Mouse (Mus musculus): ENCODE measurements at regions not wholly inside any gene's neighbourhood (a gene's known extent, or its start where the extent isn't known, plus 50 kb on each side); places are given as distances from the start of the nearest gene placed in this dataset.

- Histone ChIP-seq H3K4me1 (replicated peaks; ENCODE audit: low read depth, low read length) (no peaks in the 10 kb centered on the region), H3K36me3 (ENCODE audit: insufficient read depth, low read length) (no peaks in the 10 kb centered on the region)
Observed at GRCm38 (mm10) chr15:28560035-28560434, 356.5 kb downstream of the Dnah5 start.

GRCm38 (mm10) chr15:28595294-28595693 is 391.7 kb downstream of the Dnah5 start:
- H3K36me3 ChIP-seq (ENCODE audit: insufficient read depth, low read length): no peaks in the 10 kb centered on the region
- no peaks in the 10 kb centered on the region for H3K4me1 ChIP-seq (replicated peaks; ENCODE audit: low read depth, low read length)
- no peaks in the 10 kb centered on the region for H3K9me3 ChIP-seq (ENCODE audit: low read length)
- no peaks in the 10 kb centered on the region for H3K27me3 ChIP-seq (ENCODE audit: insufficient read depth, low read length)
- H3K4me3 ChIP-seq (replicated peaks; ENCODE audit: low read length): no peak overlapping the region
- TF ChIP-seq NANOG (IDR thresholded peaks at IDR 0.05; ENCODE audit: borderline replicate concordance, low read length) (no peak), POU5F1 (IDR thresholded peaks at IDR 0.05; ENCODE audit: borderline replicate concordance, low read length) (no peak), CTCF (conservative IDR thresholded peaks at IDR 0.05; ENCODE audit: low read length) (no peak)

More at GRCm38 (mm10) chr15:28560035-28560434, 356.5 kb downstream of the Dnah5 start:
- Histone ChIP-seq H3K4me3 (replicated peaks; ENCODE audit: low read length) (no peak overlapping the region), H3K9me3 (ENCODE audit: low read length) (no peaks in the 10 kb centered on the region), H3K27me3 (ENCODE audit: insufficient read depth, low read length) (no peaks in the 10 kb centered on the region)
- TF ChIP-seq POU5F1 (IDR thresholded peaks at IDR 0.05; ENCODE audit: borderline replicate concordance, low read length) (no peak), CTCF (conservative IDR thresholded peaks at IDR 0.05; ENCODE audit: low read length) (no peak), NANOG (IDR thresholded peaks at IDR 0.05; ENCODE audit: borderline replicate concordance, low read length) (no peak)

- Histone ChIP-seq H3K4me1 (replicated peaks; ENCODE audit: low read depth, low read length) (no peaks in the 10 kb centered on the region), H3K27me3 (ENCODE audit: insufficient read depth, low read length) (no peaks in the 10 kb centered on the region), H3K9me3 (ENCODE audit: low read length) (no peaks in the 10 kb centered on the region), H3K4me3 (replicated peaks; ENCODE audit: low read length) (no peak overlapping the region), H3K36me3 (ENCODE audit: insufficient read depth, low read length) (no peaks in the 10 kb centered on the region)
- no peak for TF ChIP-seq POU5F1 (IDR thresholded peaks at IDR 0.05; ENCODE audit: borderline replicate concordance, low read length)
- no peak for TF ChIP-seq NANOG (IDR thresholded peaks at IDR 0.05; ENCODE audit: borderline replicate concordance, low read length)
- TF ChIP-seq CTCF (conservative IDR thresholded peaks at IDR 0.05; ENCODE audit: low read length): no peak
Observed at GRCm38 (mm10) chr15:28595725-28596124, 392.2 kb downstream of the Dnah5 start.

GRCm38 (mm10) chr15:28600132-28600531 is 396.6 kb downstream of the Dnah5 start:
- Histone ChIP-seq H3K36me3 (ENCODE audit: insufficient read depth, low read length) (no peaks in the 10 kb centered on the region), H3K27me3 (ENCODE audit: insufficient read depth, low read length) (no peaks in the 10 kb centered on the region), H3K4me1 (replicated peaks; ENCODE audit: low read depth, low read length) (no peaks in the 10 kb centered on the region), H3K4me3 (replicated peaks; ENCODE audit: low read length) (no peak overlapping the region), H3K9me3 (ENCODE audit: low read length) (no peaks in the 10 kb centered on the region)
- no peak for TF ChIP-seq CTCF (conservative IDR thresholded peaks at IDR 0.05; ENCODE audit: low read length)
- TF ChIP-seq POU5F1 (IDR thresholded peaks at IDR 0.05; ENCODE audit: borderline replicate concordance, low read length): no peak
- no peak for TF ChIP-seq NANOG (IDR thresholded peaks at IDR 0.05; ENCODE audit: borderline replicate concordance, low read length)

- H3K36me3 ChIP-seq (ENCODE audit: insufficient read depth, low read length): no peaks in the 10 kb centered on the region
- H3K27me3 ChIP-seq (ENCODE audit: insufficient read depth, low read length): no peaks in the 10 kb centered on the region
- H3K4me1 ChIP-seq (replicated peaks; ENCODE audit: low read depth, low read length): no peaks in the 10 kb centered on the region
- no peak for TF ChIP-seq CTCF (conservative IDR thresholded peaks at IDR 0.05; ENCODE audit: low read length)
- TF ChIP-seq NANOG (IDR thresholded peaks at IDR 0.05; ENCODE audit: borderline replicate concordance, low read length): no peak
- no peak for TF ChIP-seq POU5F1 (IDR thresholded peaks at IDR 0.05; ENCODE audit: borderline replicate concordance, low read length)
- H3K9me3 ChIP-seq (ENCODE audit: low read length): peaks cover 6% of the 10 kb centered on the region; the same call in 1 of the 2 replicates
- H3K4me3 ChIP-seq (replicated peaks; ENCODE audit: low read length): no peak overlapping the region
Observed at GRCm38 (mm10) chr15:28615662-28616061, 412.1 kb downstream of the Dnah5 start.

GRCm38 (mm10) chr15:28640349-28640748 is 436.8 kb downstream of the Dnah5 start:
- Histone ChIP-seq H3K36me3 (ENCODE audit: insufficient read depth, low read length) (no peaks in the 10 kb centered on the region), H3K4me1 (replicated peaks; ENCODE audit: low read depth, low read length) (no peaks in the 10 kb centered on the region), H3K27me3 (ENCODE audit: insufficient read depth, low read length) (no peaks in the 10 kb centered on the region)

GRCm38 (mm10) chr15:28645122-28645521 is 441.6 kb downstream of the Dnah5 start:
- Histone ChIP-seq H3K4me1 (replicated peaks; ENCODE audit: low read depth, low read length) (no peaks in the 10 kb centered on the region), H3K9me3 (ENCODE audit: low read length) (no peaks in the 10 kb centered on the region), H3K27me3 (ENCODE audit: insufficient read depth, low read length) (no peaks in the 10 kb centered on the region), H3K4me3 (replicated peaks; ENCODE audit: low read length) (no peak overlapping the region), H3K36me3 (ENCODE audit: insufficient read depth, low read length) (no peaks in the 10 kb centered on the region)
- TF ChIP-seq NANOG (IDR thresholded peaks at IDR 0.05; ENCODE audit: borderline replicate concordance, low read length) (no peak), POU5F1 (IDR thresholded peaks at IDR 0.05; ENCODE audit: borderline replicate concordance, low read length) (no peak), CTCF (conservative IDR thresholded peaks at IDR 0.05; ENCODE audit: low read length) (no peak)

More at GRCm38 (mm10) chr15:28640349-28640748, 436.8 kb downstream of the Dnah5 start:
- H3K9me3 ChIP-seq (ENCODE audit: low read length): no peaks in the 10 kb centered on the region
- TF ChIP-seq CTCF (conservative IDR thresholded peaks at IDR 0.05; ENCODE audit: low read length): no peak
- no peak for TF ChIP-seq NANOG (IDR thresholded peaks at IDR 0.05; ENCODE audit: borderline replicate concordance, low read length)
- no peak for TF ChIP-seq POU5F1 (IDR thresholded peaks at IDR 0.05; ENCODE audit: borderline replicate concordance, low read length)
- H3K4me3 ChIP-seq (replicated peaks; ENCODE audit: low read length): no peak overlapping the region

GRCm38 (mm10) chr15:28653996-28654395 is 450.4 kb downstream of the Dnah5 start:
- Histone ChIP-seq H3K4me3 (replicated peaks; ENCODE audit: low read length) (no peak overlapping the region), H3K27me3 (ENCODE audit: insufficient read depth, low read length) (no peaks in the 10 kb centered on the region), H3K9me3 (ENCODE audit: low read length) (no peaks in the 10 kb centered on the region), H3K4me1 (replicated peaks; ENCODE audit: low read depth, low read length) (no peaks in the 10 kb centered on the region), H3K36me3 (ENCODE audit: insufficient read depth, low read length) (no peaks in the 10 kb centered on the region)
- no peak for TF ChIP-seq POU5F1 (IDR thresholded peaks at IDR 0.05; ENCODE audit: borderline replicate concordance, low read length)
- TF ChIP-seq NANOG (IDR thresholded peaks at IDR 0.05; ENCODE audit: borderline replicate concordance, low read length): peak; percentile 83; the same call in 1 of the 2 replicates
